Mouse (Mus musculus) kidney, embryonic 15.5 days (tissue): Measurements from ENCODE around the gene Lrrc72. TPM values are rescaled to one million over a fixed set of nuclear protein-coding genes. Genes with fewer than 3 reads are reported as not detected.
A peak's percentile ranks its signal among the peaks of the same experiment; 100 is the strongest.
"Not testable (repeated sequence)": the region's sequence is repeated elsewhere in the genome, so short reads cannot be mapped to it uniquely, and the experiment has no call there.

Experiments
- ATAC-seq: fragments of 200-750 bp; cut with Nextera tagmentation; replicated peaks from 2 replicates; pipeline ENCODE4 v1.8.0; 2017; ENCODE audit warnings: moderate TSS enrichment; ENCODE audit not compliant: low FRiP score
- H3K27ac ChIP-seq: fragments of 300-500 bp; sonication (generic); 2 replicates; pipeline ENCODE4 v1.5.1; 2015; ENCODE audit warnings: mild to moderate bottlenecking, inconsistent platforms
- H3K27me3 ChIP-seq: fragments of 300-500 bp; sonication (generic); 2 replicates; pipeline ENCODE4 v1.6.1; 2015; ENCODE audit warnings: inconsistent platforms
- H3K36me3 ChIP-seq: fragments of 300-500 bp; sonication (generic); 2 replicates; pipeline ENCODE4 v1.6.1; 2015; ENCODE audit warnings: inconsistent platforms
- H3K4me1 ChIP-seq: fragments of 300-500 bp; sonication (generic); 2 replicates; pipeline ENCODE4 v1.6.1; 2015; ENCODE audit warnings: inconsistent platforms
- H3K4me2 ChIP-seq: fragments of 300-500 bp; sonication (generic); 2 replicates; pipeline ENCODE4 v1.6.1; 2015; ENCODE audit warnings: moderate library complexity, mild to moderate bottlenecking, inconsistent platforms
- H3K4me3 ChIP-seq: fragments of 300-500 bp; sonication (generic); replicated peaks from 2 replicates; pipeline ENCODE4 v1.5.1; 2015; ENCODE audit warnings: mild to moderate bottlenecking, inconsistent platforms
- H3K9ac ChIP-seq: fragments of 300-500 bp; sonication (generic); 2 replicates; pipeline ENCODE4 v1.6.1; 2015; ENCODE audit warnings: mild to moderate bottlenecking, inconsistent platforms
- H3K9me3 ChIP-seq: fragments of 300-500 bp; sonication (generic); replicated peaks from 2 replicates; pipeline ENCODE4 v1.6.1; 2016; ENCODE audit warnings: inconsistent platforms
- WGBS: fragments of 180-500 bp; shearing (Covaris S2); methylation state at CpG from one replicate; pipeline ENCODE4 v1.1.7; 2015; ENCODE audit warnings: mixed read lengths; 5-methylcytosine and 5-hydroxymethylcytosine counted together
- polyA plus RNA-seq: library from polyadenylated mRNA; unstranded; fragments of >200 nt; fragmentation: Nextera tagmentation; extraction: Ambion mirVana; gene quantifications from 2 replicates; pipeline ENCODE4 v1.2.1, GENCODE M21; 2015

Gene Lrrc72
- polyA plus RNA-seq, 1 experiment from 2014 or later = not detected

- Histone ChIP-seq H3K27ac (no peak overlapping the region), H3K9me3 (no peaks in the 10 kb centered on the region), H3K4me1 (0 out of 2 replicates have a peak, but pooled peaks cover 8% of the 10 kb centered on the region), H3K36me3 (no peaks in the 10 kb centered on the region), H3K27me3 (no peaks in the 10 kb centered on the region), H3K9ac (no peak overlapping the region), H3K4me2 (peak overlapping the region; percentile 33; the same call in 1 of the 2 replicates), H3K4me3 (no peak overlapping the region)
- no peak for ATAC-seq
- 65% methylated on average over 4 of the region's 4 CpGs for WGBS
These were observed 37.0 kb downstream of the Lrrc72 start for GRCm38 (mm10) chr12:36216230-36216629.

DNA sequence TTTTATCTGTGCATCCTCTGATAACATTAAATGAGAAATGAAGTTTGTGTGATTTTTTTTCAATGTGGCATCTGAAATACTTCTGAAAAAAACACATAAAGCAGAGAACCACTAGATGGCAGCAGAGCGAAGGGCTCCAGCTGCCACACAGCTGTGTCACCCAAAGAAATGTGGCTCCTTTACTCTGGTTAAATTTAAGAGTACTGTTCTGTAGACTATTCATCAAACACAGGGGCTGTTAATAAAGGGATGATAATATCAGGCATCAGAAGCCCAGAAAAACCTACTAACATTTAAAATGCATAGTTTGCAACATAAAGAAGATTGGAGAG, 38.1 kb downstream of the Lrrc72 start:
- Histone ChIP-seq H3K4me1 (0 out of 2 replicates have a peak, but pooled peaks cover 8% of the 10 kb centered on the region), H3K4me2 (no peak overlapping the region), H3K27ac (no peak overlapping the region), H3K36me3 (no peaks in the 10 kb centered on the region), H3K4me3 (no peak overlapping the region), H3K9ac (no peak overlapping the region), H3K27me3 (no peaks in the 10 kb centered on the region), H3K9me3 (no peaks in the 10 kb centered on the region)
- 0% methylated on average over 1 of the region's 1 CpGs for WGBS
- no peak for ATAC-seq

DNA sequence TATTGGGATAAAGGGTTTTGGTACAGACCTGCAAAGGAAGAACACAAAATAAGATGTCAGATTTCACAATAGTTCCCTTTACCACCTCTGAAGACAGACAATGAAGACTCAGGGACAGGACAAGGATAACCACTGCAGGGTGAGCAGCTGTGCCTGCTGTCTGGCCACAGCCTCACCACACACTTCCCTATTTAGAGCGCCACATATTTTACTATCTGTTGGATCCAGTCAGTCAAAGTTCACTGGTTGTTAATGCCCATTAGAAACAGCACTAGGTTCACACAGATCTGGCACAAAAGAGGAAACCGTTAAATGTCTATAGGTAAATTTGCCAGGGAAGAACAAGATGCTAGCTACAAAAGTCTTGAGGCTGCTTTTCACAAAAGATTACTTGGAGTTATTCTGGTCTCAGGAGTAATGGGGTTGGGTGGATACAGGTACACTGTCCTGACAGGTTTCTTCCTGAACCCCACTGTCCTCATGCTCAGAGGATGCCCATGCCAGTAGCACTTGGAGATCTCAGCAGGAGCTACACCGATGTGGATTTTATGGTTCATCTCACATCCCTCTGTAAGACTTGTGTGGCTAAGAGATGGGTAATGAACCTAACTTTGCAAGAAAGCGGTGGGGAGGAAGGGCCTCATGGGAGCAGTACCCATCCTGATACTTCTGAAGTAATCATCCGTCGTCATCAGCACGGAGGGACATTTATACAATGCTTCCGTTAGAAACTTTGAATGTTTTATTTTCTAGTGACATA, 38.6 kb downstream of the Lrrc72 start:
- Histone ChIP-seq H3K4me1 (0 out of 2 replicates have a peak, but pooled peaks cover 8% of the 10 kb centered on the region), H3K4me3 (no peak overlapping the region), H3K4me2 (no peak overlapping the region), H3K27me3 (no peaks in the 10 kb centered on the region), H3K9ac (no peak overlapping the region), H3K36me3 (no peaks in the 10 kb centered on the region), H3K9me3 (no peaks in the 10 kb centered on the region), H3K27ac (no peak overlapping the region)
- WGBS = 50% methylated on average over 8 of the region's 8 CpGs
- ATAC-seq = no peak

DNA sequence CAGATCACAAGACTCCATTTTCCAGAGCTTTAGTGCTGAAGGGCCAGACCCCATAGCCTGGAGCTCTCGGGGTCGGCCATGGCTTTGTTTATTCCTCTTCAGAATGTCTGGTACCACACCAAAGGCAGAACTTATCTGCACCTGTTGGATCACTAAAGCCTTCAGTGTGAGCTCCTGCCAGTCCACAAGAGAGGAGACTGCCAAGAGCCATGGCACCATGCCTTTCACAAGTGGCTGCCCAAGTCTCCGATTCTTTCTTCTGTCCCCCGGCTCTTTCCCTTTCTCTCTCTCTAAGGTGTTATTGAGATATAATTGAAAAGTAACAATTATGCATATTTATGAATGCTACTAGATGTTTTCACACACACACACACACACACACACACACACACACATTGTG, 43.1 kb downstream of the Lrrc72 start:
- no peak overlapping the region for H3K27ac ChIP-seq
- H3K4me3 ChIP-seq = no peak overlapping the region
- H3K9ac ChIP-seq = no peak overlapping the region
- H3K27me3 ChIP-seq = no peaks in the 10 kb centered on the region
- WGBS = 87% methylated on average over 4 of the region's 4 CpGs
- ATAC-seq = no peak
- H3K4me2 ChIP-seq = no peak overlapping the region
- H3K9me3 ChIP-seq = no peaks in the 10 kb centered on the region
- H3K36me3 ChIP-seq = no peaks in the 10 kb centered on the region
- H3K4me1 ChIP-seq = 0 out of 2 replicates have a peak, but pooled peaks cover 3% of the 10 kb centered on the region

DNA sequence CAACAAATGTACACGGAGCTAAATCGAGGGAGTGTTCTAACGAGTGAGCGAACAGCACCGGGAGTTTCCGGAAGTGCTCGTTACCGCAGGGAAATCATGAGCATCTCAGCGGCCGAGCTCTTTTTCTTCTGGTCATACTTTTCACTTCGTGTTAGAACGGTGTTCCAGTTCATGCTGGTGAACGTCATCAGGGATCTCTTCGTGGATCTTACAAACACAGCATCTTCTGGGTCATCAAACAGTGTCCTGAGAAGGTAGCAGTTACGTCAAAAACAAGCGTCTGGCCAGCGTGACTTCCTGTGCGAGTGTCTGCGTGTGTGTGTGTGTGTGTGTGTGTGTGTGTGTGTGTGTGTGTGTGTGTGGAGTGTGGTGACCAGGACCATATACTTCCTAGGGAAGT, 44.7 kb downstream of the Lrrc72 start:
- 76% methylated on average over 19 of the region's 19 CpGs for WGBS
- H3K9ac ChIP-seq = no peak overlapping the region
- H3K36me3 ChIP-seq = no peaks in the 10 kb centered on the region
- H3K4me3 ChIP-seq = no peak overlapping the region
- H3K27me3 ChIP-seq = no peaks in the 10 kb centered on the region
- ATAC-seq = no peak
- 0 out of 2 replicates have a peak, but pooled peaks cover 3% of the 10 kb centered on the region for H3K4me1 ChIP-seq
- no peaks in the 10 kb centered on the region for H3K9me3 ChIP-seq
- H3K4me2 ChIP-seq = no peak overlapping the region
- no peak overlapping the region for H3K27ac ChIP-seq

GRCm38 (mm10) chr12:36207800-36208148, 45.4 kb downstream of the Lrrc72 start:
- Histone ChIP-seq H3K36me3 (no peaks in the 10 kb centered on the region), H3K4me2 (peak overlapping the region; percentile 23), H3K27me3 (no peaks in the 10 kb centered on the region), H3K9ac (no peak overlapping the region), H3K4me1 (0 out of 2 replicates have a peak, but pooled peaks cover 3% of the 10 kb centered on the region), H3K4me3 (no peak overlapping the region), H3K9me3 (no peaks in the 10 kb centered on the region), H3K27ac (no peak overlapping the region)
- ATAC-seq = no peak
- 67% methylated on average over 7 of the region's 7 CpGs for WGBS

DNA sequence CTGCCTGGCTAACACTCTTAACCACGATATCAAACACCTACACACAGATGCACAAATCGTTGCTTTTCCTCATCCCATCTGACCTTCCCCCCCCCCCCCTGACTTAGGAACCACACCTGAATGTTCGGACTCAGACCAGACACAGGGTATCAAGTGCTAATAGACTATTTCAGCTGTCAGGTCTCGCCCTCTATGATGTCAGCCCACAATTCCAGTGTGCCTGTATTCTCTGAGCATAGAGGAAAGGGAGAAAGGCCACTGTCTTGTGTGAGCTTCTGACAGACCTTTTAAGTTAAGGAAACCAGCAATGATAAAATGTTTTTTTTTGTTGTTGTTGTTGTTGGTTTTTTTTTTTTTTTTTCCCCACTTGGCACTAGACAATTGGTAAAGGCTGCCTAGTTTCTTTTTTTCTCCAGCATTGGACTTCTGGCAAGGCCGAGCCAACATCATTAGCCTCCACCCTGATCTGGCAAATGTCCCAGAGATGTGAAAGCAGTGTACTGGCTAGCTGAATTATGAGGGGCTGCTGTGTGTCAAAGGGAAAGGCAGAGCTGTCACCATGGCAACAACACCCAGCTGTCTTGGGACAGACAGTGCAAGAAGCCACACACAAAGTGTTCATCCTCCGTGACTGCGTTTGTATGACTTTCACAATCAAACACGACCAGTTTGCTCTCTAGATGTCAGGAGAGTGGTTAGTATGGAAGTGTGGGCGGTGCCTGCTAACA, 46.0 kb downstream of the Lrrc72 start:
- peak; percentile 83 for ATAC-seq
- 43% methylated on average over 9 of the region's 9 CpGs for WGBS
- Histone ChIP-seq H3K4me2 (peak overlapping the region; percentile 23), H3K36me3 (no peaks in the 10 kb centered on the region), H3K4me3 (no peak overlapping the region), H3K9me3 (no peaks in the 10 kb centered on the region), H3K4me1 (0 out of 2 replicates have a peak, but pooled peaks cover 3% of the 10 kb centered on the region), H3K9ac (no peak overlapping the region), H3K27ac (no peak overlapping the region), H3K27me3 (no peaks in the 10 kb centered on the region)

GRCm38 (mm10) chr12:36205579-36206119, 47.5 kb downstream of the Lrrc72 start:
- H3K4me3 ChIP-seq, H3K27ac ChIP-seq, H3K36me3 ChIP-seq, ATAC-seq, H3K27me3 ChIP-seq, H3K4me1 ChIP-seq, H3K9me3 ChIP-seq, H3K4me2 ChIP-seq, H3K9ac ChIP-seq: not testable (repeated sequence)
- 50% methylated on average over 5 of the region's 5 CpGs for WGBS

DNA sequence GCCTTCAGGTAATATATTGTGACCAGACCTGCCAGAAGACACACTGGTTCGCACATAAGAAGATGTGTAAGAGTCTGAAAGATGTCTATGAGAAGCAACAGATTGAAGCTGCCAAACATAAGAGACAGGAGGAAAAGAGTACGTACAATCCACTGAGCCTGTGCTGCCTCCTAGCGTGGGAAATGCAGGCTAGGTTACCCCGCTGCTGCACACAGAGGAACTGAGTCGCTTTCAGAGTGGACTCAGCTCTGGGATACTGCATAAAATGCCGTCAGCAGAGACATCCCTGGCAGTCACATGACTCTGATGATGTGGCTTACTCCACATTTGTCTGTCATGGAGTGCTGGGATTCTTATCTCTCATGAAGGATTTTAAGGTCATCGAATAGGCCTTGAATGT, 58.2 kb downstream of the Lrrc72 start:
- Histone ChIP-seq H3K4me2 (no peak overlapping the region), H3K9me3 (peaks cover 19% of the 10 kb centered on the region), H3K4me1 (no peaks in the 10 kb centered on the region), H3K27me3 (no peaks in the 10 kb centered on the region), H3K36me3 (peaks cover 82% of the 10 kb centered on the region), H3K4me3 (no peak overlapping the region), H3K9ac (no peak overlapping the region), H3K27ac (no peak overlapping the region)
- WGBS = 94% methylated on average over 7 of the region's 7 CpGs
- no peak for ATAC-seq

GRCm38 (mm10) chr12:36190343-36190742, 62.9 kb downstream of the Lrrc72 start:
- no peak overlapping the region for H3K4me3 ChIP-seq
- H3K4me1 ChIP-seq = no peaks in the 10 kb centered on the region
- no peaks in the 10 kb centered on the region for H3K9me3 ChIP-seq
- no peak for ATAC-seq
- 86% methylated on average over 5 of the region's 5 CpGs for WGBS
- H3K27ac ChIP-seq = no peak overlapping the region
- H3K4me2 ChIP-seq = no peak overlapping the region
- H3K27me3 ChIP-seq = no peaks in the 10 kb centered on the region
- H3K36me3 ChIP-seq = peaks cover 81% of the 10 kb centered on the region
- no peak overlapping the region for H3K9ac ChIP-seq

DNA sequence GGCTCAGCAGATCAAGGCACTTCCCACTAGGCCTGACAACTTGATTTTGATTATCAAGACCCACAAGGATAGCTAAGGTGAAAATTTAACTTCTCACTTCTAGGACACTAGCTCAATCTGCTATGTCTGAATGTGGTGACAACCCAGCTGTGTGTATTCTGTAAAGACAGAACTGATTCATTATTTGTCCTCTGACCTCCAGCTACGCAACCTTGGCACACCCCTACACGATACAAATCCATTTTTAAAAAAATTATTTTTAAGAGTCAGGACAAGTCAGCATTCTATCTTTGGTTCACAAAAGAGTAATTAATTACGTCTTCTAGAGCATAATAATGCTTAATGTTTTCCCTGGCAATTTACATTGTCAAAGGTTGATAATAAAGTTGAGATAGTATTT, 63.6 kb downstream of the Lrrc72 start:
- Histone ChIP-seq H3K9ac (no peak overlapping the region), H3K4me2 (no peak overlapping the region), H3K36me3 (peaks cover 73% of the 10 kb centered on the region), H3K4me1 (no peaks in the 10 kb centered on the region), H3K27me3 (no peaks in the 10 kb centered on the region), H3K9me3 (no peaks in the 10 kb centered on the region), H3K4me3 (no peak overlapping the region), H3K27ac (no peak overlapping the region)
- ATAC-seq = no peak
- WGBS = 82% methylated on average over 3 of the region's 3 CpGs

- H3K4me3 ChIP-seq = no peak overlapping the region
- 73% methylated on average over 6 of the region's 6 CpGs for WGBS
- ATAC-seq = no peak
- no peak overlapping the region for H3K4me2 ChIP-seq
- no peaks in the 10 kb centered on the region for H3K4me1 ChIP-seq
- no peaks in the 10 kb centered on the region for H3K27me3 ChIP-seq
- H3K9ac ChIP-seq = no peak overlapping the region
- H3K36me3 ChIP-seq = peaks cover 78% of the 10 kb centered on the region
- H3K27ac ChIP-seq = no peak overlapping the region
- H3K9me3 ChIP-seq = no peaks in the 10 kb centered on the region
These were observed 66.1 kb downstream of the Lrrc72 start for GRCm38 (mm10) chr12:36187081-36187480.
